Mouse (Mus musculus) liver, embryonic 14.5 days (tissue): ENCODE results near the gene Fam209. TPM values are rescaled to one million over a fixed set of nuclear protein-coding genes. Genes with fewer than 3 reads are reported as not detected.

Source experiments
- ATAC-seq: fragments of 200-750 bp; cut with Nextera tagmentation; 2 replicates; pipeline ENCODE4 v1.8.0; 2017; ENCODE audit warnings: moderate number of reproducible peaks, mild to moderate bottlenecking, moderate library complexity; ENCODE audit not compliant: insufficient read depth
- DNase-seq, 3 experiments: peaks; one replicate each; pipeline ENCODE4 v3.0.0-alpha.2; 2012 to 2013; ENCODE audit warnings: low read depth in 3 of 3, low spot score in 3 of 3
- H3K27ac ChIP-seq: fragments of 300-500 bp; sonication (generic); 2 replicates; pipeline ENCODE4 v1.5.1; 2014; ENCODE audit warnings: moderate library complexity, mild to moderate bottlenecking, control low read depth, inconsistent platforms
- H3K27me3 ChIP-seq: fragments of 300-500 bp; sonication (generic); 2 replicates; pipeline ENCODE4 v1.6.1; 2014; ENCODE audit warnings: mild to moderate bottlenecking, low read length, moderate library complexity; ENCODE audit not compliant: control insufficient read depth, insufficient read depth
- H3K36me3 ChIP-seq: fragments of 300-500 bp; sonication (generic); replicated peaks from 2 replicates; pipeline ENCODE4 v1.6.1; 2014; ENCODE audit warnings: low read depth; ENCODE audit not compliant: control insufficient read depth, insufficient read depth
- H3K4me1 ChIP-seq, 2 experiments: fragments of 200-500 bp in 1 of 2; fragments of 300-500 bp in 1 of 2; sonication (generic) in 1 of 2; replicated peaks; 2 replicates each; pipeline ENCODE4 v1.6.1; 2012 to 2014; ENCODE audit warnings: antibody characterized with exemption in 1 of 2, inconsistent platforms in 1 of 2, low read length in 1 of 2; ENCODE audit not compliant: control insufficient read depth in 2 of 2, insufficient read depth in 2 of 2
- H3K4me2 ChIP-seq: fragments of 300-500 bp; sonication (generic); 2 replicates; pipeline ENCODE4 v1.6.1; 2014; ENCODE audit warnings: low read depth, mild to moderate bottlenecking, control low read depth, moderate library complexity
- H3K4me3 ChIP-seq, 2 experiments: fragments of 200-500 bp in 1 of 2; fragments of 300-500 bp in 1 of 2; sonication (generic) in 1 of 2; 2 replicates each; pipeline ENCODE4 v1.5.1; 2012 to 2014; ENCODE audit warnings: low read depth in 2 of 2, low read length in 2 of 2, mild to moderate bottlenecking in 2 of 2, control low read depth in 1 of 2, inconsistent platforms in 1 of 2, moderate library complexity in 1 of 2; ENCODE audit not compliant: insufficient read depth in 1 of 2
- H3K9ac ChIP-seq: fragments of 300-500 bp; sonication (generic); replicated peaks from 2 replicates; pipeline ENCODE4 v1.6.1; 2014; ENCODE audit warnings: mild to moderate bottlenecking, control low read depth, moderate library complexity
- H3K9me3 ChIP-seq: fragments of 300-500 bp; sonication (generic); 2 replicates; pipeline ENCODE4 v1.6.1; 2016; ENCODE audit warnings: low read length, mixed read lengths; ENCODE audit not compliant: control insufficient read depth
- CTCF ChIP-seq: IDR thresholded peaks from 2 replicates; pipeline ENCODE4 v1.5.1; 2016; ENCODE audit warnings: antibody characterized with exemption, low read depth, control low read depth
- EP300 ChIP-seq: IDR thresholded peaks from 2 replicates; pipeline ENCODE4 v1.6.1; 2016; ENCODE audit warnings: antibody characterized with exemption, low read depth
- WGBS: fragments of 180-500 bp; shearing (Covaris S2); extraction: QIAGEN DNeasy Blood & Tissue Kit; methylation state at CpG from one replicate; pipeline ENCODE4 v1.1.7; 2014; ENCODE audit not compliant: insufficient replicate concordance; 5-methylcytosine and 5-hydroxymethylcytosine counted together
- polyA plus RNA-seq, 2 experiments: library from polyadenylated mRNA; depleted of rRNA in 1 of 2; stranded (reverse) in 1 of 2; unstranded in 1 of 2; fragments of >200 nt; fragmentation: Nextera tagmentation in 1 of 2; extraction: Ambion mirVana in 1 of 2; gene quantifications; 2 replicates each; pipeline versions ENCODE4 v1.2.1 to v1.2.3; 2012 to 2014

Gene Fam209
- polyA plus RNA-seq, 2 experiments, result 0.12 TPM; not detected in 1

- TF ChIP-seq EP300 (no peak), CTCF (no peak)
- Histone ChIP-seq H3K4me1 (no peaks in the 10 kb centered on the region), H3K27ac (no peak overlapping the region), H3K4me3 (no peak overlapping the region), H3K4me2 (no peak overlapping the region), H3K27me3 (no peaks in the 10 kb centered on the region), H3K9ac (no peak overlapping the region), H3K36me3 (peaks cover 4% of the 10 kb centered on the region), H3K9me3 (no peaks in the 10 kb centered on the region)
- WGBS, result 78% methylated on average over 4 of the region's 4 CpGs
- no peak for DNase-seq
- ATAC-seq, result no peak
These were observed 9.5 kb upstream of the Fam209 start for GRCm38 (mm10) chr2:172462813-172463212.

DNA sequence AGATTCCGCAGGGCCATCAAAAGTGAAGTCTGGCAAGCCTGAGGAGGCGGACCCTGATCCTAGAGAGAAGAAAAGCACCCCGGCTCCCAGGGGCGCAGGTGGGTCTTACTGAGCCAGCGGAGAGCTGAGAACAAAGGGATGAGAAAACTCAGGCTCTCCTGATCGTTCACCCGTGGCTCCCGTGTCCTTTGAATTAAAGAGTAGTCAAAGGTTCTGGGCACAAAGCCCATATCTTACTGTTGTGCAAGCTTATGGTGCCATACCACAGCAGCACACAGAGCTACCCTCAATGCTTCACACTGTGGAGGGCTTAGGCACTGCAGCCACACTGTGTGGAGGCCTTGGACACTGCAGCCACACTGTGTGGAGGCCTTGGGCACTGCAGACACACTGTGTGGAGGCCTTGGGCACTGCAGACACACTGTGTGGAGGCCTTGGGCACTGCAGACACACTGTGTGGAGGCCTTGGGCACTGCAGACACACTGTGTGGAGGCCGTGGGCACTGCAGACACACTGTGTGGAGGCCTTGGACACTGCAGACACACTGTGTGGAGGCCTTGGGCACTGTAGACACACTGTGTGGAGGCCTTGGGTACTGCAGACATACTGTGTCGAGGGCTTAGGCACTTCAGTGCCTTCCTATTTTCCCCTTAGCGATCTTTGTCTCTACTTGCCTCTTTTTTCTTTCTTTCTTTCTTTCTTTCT lies 5.7 kb upstream of the Fam209 start:
- Histone ChIP-seq H3K36me3 (peaks cover 16% of the 10 kb centered on the region), H3K9me3 (no peaks in the 10 kb centered on the region), H3K27me3 (no peaks in the 10 kb centered on the region), H3K4me3 (no peak overlapping the region), H3K9ac (no peak overlapping the region), H3K4me2 (no peak overlapping the region), H3K27ac (no peak overlapping the region), H3K4me1 (no peaks in the 10 kb centered on the region)
- no peak for DNase-seq
- 84% methylated on average over 11 of the region's 11 CpGs for WGBS
- TF ChIP-seq EP300, result no peak
- 0 out of 2 replicates have a peak, but pooled peaks have one; percentile 9 for TF ChIP-seq CTCF
- no peak for ATAC-seq

DNA sequence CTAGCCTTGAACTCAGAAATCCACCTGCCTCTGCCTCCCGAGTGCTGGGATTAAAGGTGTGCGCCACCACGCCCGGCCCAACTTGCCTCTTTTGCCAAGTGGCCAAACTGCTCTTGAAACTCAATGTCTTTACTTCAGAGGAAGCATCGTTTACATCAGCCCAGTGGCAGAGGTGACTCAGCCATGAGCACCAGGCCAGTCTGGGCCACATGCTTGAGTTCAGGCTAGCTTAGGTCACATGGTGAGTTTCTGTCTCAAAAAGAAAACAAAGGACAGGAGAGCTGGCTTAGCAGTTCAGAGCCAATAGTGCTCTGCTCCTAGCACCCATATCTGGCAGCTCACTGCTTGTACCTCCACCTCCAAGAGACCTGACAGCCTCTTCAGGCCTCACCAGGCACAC lies 5.1 kb upstream of the Fam209 start:
- no peak for DNase-seq
- H3K36me3 ChIP-seq, result peaks cover 16% of the 10 kb centered on the region
- no peak for TF ChIP-seq CTCF
- TF ChIP-seq EP300, result no peak

GRCm38 (mm10) chr2:172468346-172468819 lies 3.9 kb upstream of the Fam209 start:
- H3K9me3 ChIP-seq, result no peaks in the 10 kb centered on the region
- no peak overlapping the region for H3K4me3 ChIP-seq
- peaks cover 16% of the 10 kb centered on the region for H3K36me3 ChIP-seq
- no peaks in the 10 kb centered on the region for H3K4me1 ChIP-seq
- no peaks in the 10 kb centered on the region for H3K27me3 ChIP-seq
- WGBS, result 86% methylated on average over 11 of the region's 11 CpGs
- ATAC-seq (no peak), DNase-seq (no peak)
- no peak overlapping the region for H3K9ac ChIP-seq
- no peak overlapping the region for H3K4me2 ChIP-seq
- no peak overlapping the region for H3K27ac ChIP-seq
- TF ChIP-seq CTCF, result no peak
- no peak for TF ChIP-seq EP300

More for the DNA sequence above, 5.1 kb upstream of the Fam209 start:
- Histone ChIP-seq H3K4me3 (no peak overlapping the region), H3K9me3 (no peaks in the 10 kb centered on the region), H3K4me1 (no peaks in the 10 kb centered on the region), H3K27ac (no peak overlapping the region), H3K4me2 (no peak overlapping the region), H3K27me3 (no peaks in the 10 kb centered on the region), H3K9ac (no peak overlapping the region)
- WGBS, result 88% methylated on average over 5 of the region's 5 CpGs
- no peak for ATAC-seq

GRCm38 (mm10) chr2:172473591-172473990 lies 1.3 kb downstream of the Fam209 start:
- Histone ChIP-seq H3K4me1 (no peaks in the 10 kb centered on the region), H3K9me3 (no peaks in the 10 kb centered on the region), H3K4me2 (no peak overlapping the region), H3K9ac (no peak overlapping the region), H3K27me3 (no peaks in the 10 kb centered on the region), H3K27ac (no peak overlapping the region), H3K4me3 (no peak overlapping the region), H3K36me3 (peaks cover 7% of the 10 kb centered on the region)
- WGBS, result 71% methylated on average over 8 of the region's 8 CpGs
- TF ChIP-seq CTCF (no peak), EP300 (no peak)
- DNase-seq, result no peak
- ATAC-seq, result no peak
